Mouse (Mus musculus) ovary, adult 18-20 months (tissue): ENCODE data around the gene Adamts12.

Experiments
- DNase-seq: peaks from one replicate; pipeline ENCODE4 v3.0.0; 2022; ENCODE audit warnings: low spot score, mixed read lengths

The Adamts12 gene

DNA sequence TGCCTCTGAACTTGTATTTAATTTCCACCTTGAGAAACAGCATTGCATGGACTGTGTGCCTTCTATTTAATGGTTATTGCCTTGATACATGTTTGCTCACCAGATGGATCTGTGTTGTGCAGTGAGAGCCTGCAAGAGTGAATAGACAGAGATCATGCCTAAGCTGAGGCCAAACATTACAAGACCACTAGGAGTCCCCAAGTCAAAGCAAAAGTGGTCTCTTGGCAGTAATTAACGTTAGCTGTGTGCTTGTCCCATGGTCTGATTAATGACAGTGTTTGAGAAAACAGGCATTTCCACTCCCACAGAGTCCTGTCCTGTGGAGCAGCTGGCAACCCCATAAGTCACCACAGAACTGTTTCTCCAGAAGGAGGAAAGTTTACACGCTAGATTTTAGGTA lies 96.2 kb downstream of the Adamts12 start:
- DNase-seq: no peak

DNA sequence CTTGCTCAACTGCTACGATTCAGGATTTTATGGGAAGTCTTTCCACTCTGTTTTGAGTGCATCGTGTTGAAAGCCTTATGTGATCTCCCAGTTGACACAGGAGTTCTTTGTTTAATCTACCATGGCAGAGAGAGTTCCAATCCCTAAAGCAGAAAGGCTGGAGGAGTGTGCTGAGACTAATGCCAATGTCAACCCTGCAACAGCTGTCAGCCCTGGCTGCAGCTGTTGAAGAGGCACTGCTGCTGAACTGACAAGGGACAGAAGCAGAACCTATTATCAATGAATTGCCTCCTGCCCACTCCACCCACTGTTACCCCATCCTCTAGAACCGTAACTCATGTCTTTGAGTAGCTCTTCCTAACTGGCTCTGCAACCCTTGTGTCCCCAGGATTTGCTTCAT lies 101.3 kb downstream of the Adamts12 start:
- DNase-seq: no peak

DNA sequence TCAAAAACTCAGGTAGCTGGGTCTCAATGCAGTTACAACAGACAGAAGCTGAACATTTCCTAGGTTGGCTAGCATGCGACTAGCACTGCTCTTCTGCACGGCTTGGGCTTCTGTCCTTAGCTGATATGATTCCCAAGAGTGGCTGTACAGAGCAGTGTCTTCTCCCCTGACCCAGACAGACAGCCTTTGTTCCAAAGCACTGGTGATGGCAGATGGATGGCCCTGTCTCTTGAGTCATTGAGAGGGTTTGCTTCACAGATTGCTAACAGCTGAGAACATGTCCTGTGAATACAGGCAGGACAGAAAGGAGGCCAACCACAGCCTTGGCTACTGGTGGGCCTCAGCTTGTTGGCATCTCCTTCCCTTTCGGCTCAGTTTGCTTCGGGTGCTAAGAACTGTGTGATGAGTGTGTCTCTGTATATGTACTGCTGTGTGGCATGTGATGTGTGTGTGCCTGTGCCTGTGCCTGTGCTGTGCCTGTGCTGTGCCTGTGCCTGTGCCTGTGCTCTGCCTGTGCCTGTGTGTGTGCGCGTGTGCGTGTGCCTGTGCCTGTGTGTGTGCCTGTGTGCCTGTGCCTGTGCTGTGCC lies 109.4 kb downstream of the Adamts12 start:
- no peak for DNase-seq

DNA sequence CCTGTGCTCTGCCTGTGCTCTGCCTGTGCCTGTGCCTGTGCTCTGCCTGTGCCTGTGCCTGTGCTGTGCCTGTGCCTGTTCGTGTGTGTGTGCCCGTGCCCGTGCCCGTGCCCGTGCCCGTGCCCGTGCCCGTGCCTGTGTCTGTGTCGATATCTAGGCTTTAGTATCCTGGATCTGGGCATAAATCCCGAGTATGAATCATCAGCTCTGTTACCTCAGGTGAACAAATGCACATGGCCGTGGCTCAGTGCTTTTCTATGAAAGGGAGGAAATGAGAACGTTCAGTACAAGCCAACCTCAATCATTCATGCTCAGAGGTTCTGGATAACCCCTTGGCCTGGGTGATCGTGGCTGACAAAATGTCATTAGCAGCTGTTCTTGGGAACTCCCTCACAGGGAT lies 110.3 kb downstream of the Adamts12 start:
- DNase-seq: peak; percentile 6

DNA sequence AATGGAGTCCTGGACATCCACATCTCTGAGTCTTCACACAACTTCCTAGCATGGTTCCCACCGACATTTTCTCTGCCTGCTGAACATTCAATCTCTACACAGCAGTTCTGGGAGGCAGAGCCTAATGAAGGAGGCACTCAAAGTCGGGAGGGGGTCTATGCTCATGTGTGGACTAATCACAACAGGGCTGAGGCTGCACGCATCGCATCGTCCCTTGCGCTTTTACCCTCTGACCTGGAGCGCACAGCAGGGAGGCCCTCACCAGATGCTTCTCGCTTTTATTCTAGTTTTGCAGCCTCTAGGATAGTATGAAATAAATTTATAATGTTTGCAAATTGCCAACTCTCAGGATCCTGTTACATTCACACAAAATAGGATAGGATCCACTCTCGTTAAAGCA lies 112.9 kb downstream of the Adamts12 start:
- no peak for DNase-seq

DNA sequence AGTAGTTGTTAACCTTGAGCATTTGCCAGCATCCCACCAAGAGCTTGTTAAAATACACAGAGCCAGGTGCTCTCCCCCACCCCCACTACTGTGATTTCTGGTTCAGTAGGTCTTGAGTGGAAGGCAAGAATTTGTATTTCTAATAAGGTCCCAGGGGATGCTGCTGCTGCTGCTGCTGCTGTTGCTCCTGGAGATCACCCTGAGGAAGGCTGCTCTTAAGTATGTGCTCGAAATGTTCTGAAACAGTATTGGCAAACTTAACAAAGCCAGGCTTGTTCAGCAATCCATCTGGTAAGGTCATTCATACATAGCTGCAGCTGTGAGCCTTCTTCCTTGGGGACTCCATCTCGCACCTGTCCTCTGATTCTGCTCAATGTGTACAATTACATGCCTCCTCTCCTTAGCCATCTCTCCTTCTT lies 115.2 kb downstream of the Adamts12 start:
- DNase-seq: no peak

DNA sequence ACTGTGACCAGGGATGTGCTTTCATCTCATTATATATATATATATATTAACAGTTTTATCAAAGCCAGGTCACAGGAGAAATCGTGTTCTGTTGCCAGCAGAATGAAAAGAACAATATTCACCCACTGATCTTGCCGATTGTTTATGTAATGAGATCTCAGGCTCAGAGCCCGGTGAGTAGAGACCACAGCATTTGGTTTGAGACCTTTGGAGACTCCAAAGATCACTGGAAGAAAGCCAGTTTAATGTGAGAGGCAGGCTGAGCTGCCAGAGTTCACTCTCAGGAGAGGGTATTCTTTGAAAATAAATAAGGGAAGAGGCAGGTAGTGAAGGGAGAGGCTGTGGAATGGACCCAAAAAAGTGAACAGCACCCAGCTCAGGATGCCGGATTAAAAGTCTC lies 122.1 kb downstream of the Adamts12 start:
- DNase-seq: no peak

DNA sequence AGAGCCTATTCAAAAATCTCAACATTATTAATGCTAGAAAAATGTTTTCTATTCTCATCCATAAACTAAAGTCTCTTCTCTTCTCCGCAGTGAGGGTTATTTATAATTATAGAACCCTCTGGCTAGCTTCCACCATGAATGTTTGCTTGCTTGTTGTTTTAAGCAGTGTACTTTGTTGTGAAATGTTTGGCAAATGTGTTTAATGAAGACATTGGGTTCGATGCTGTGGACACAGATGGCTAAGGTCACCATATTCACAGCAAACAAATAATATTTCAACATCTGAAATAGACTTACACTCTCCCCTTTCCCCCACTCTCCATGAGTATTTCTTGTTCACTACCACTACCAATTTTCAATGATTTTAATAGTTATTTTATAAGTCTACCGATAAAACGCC lies 125.9 kb downstream of the Adamts12 start:
- DNase-seq: no peak

DNA sequence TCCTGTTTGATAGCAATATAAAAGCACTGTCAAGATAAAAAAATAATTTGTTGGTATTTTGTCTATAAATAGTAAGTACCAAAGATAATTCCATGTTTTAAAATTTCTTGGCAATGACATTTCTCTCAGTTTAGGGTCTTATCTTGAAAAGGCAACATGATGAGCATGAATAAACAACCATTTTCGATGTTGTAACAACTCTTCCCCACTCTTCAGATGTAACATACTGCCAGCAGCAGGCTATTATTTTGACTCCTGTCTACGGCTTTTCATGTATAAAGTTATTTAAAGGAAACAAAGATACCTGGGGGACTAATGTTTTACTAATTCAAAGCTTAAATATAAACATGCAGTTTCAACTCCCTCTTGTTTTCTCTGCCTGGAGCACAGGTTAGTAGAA lies 128.2 kb downstream of the Adamts12 start:
- no peak for DNase-seq

DNA sequence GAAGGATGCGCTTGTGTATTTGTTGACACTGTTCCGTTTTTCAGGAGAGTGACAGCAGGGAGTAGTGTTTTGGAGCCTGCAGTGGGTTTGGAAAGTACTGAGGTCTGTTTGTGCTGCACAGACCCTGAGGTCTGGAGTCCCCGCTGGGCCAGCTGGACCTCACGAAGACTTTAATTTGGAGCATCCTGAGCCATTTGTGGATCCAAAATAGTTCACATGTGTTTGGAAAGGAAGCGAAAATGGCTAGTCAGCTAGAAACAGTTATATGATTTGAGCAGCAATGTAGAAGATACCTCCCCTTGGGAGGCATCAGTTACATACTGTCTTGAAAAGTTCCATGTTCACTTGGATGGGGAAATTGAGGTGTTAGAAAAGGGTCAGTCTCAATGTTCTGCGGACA lies 132.5 kb downstream of the Adamts12 start:
- no peak for DNase-seq

DNA sequence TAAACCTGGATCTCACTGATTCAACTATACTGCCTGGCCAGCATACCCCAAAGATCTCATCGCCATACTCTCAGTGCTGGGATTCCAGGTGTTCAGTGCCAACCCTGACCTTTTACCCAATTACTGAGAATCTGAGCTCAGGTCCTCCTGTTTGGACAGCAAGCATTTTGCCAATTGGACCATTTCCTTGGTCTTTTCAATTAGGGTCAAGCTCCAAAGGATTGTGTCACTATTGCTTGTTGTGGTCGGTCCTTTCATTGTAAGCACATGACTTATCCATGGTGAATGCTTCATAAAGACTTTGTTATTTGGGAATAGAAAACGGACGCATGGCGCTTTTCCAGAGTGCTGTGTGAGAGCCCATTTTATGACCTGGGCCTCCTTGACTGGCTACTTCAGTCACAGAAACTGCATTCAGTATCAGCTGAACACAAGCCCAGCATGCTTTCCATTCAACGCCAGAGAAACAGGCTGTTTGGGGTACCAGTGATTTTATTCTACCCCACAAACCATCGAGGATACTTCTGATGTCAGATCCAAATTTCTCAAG lies 133.7 kb downstream of the Adamts12 start:
- no peak for DNase-seq

DNA sequence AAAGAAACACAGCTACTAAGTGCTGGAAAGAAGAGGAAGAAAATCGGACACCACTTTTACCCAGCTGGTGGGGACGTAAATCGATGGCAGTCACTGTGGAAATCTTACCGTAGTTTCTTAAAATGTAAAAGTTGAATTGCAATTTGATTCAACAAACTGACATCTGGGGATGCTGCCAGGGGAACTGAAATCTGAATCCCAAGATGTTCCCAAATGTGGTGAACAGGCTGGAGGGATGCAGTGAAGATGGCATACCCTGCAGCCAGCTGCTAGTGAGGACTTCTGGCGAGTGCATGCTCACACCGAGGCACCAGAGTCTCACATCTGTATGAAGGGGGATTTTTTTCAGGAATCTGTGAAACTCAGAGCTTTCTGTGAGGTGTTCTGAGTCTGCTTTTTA lies 138.5 kb downstream of the Adamts12 start:
- no peak for DNase-seq

DNA sequence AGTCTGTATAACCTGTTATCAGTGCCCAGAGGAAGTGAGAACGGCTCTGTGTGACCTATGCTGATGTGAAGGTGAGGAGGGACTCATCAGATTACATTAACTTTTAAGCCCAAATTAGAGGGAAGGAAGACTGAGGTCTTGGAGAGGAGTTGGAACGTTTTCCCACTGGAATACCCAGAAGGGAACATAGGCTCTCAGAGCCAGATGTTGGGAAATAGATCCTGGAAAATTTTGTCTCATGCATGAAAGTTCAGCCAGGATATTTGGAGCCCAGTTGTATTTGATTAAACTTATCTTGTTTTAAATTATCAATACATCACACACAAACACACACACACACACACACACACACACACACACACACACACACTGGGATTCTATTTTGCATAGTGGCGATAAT lies 140.3 kb downstream of the Adamts12 start:
- DNase-seq: no peak

DNA sequence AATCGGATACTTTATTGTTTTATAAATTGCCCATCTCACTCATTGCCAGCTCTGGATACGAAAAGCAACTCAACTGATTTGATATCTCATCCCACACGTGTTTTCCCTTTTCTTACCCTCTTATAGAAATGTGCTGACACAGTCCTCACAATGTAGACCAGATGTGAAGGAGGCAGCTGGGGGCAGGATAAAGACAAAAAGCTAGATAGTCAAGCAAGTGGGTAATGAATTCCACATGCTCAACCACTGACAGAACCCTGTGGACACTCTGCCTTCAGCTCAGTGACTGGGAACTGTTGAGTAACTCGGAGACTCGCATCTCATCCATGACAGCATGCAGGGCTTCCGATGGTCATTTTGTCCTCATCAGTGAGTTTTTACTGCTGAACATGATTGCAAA lies 146.4 kb downstream of the Adamts12 start:
- no peak for DNase-seq

DNA sequence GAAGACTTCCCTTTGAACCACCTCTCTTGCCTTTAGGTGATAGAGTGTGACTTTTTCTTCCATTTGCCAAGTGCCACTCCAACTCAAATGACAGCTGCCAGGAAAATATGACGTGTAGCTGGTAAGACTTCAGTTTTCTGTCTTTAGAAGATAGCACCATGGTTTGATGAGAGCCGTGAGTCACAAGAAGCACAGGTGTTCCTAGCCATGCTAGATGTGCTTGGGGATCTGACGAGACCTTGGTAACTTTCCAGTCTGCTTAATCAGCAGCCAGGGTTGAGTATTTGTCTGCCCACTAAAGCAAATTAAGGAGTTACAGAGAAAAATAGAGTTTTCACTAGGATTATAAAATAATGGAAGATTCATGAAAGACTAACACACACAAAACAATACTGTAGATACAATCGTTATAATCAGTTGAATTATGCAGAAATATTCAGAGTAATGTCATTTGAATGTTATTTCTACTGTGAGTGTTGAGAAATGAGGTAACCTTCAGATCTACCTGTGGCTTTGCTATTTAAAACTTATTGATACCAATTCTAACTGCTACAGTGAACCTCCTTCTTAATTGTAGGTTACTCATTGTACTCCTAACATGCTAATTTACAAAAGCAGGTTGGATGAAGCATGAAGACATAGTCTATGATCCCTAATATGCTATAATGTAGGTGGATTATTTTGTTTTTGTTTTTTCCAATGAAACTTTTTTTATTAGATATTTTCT lies 169.5 kb downstream of the Adamts12 start:
- DNase-seq: no peak

DNA sequence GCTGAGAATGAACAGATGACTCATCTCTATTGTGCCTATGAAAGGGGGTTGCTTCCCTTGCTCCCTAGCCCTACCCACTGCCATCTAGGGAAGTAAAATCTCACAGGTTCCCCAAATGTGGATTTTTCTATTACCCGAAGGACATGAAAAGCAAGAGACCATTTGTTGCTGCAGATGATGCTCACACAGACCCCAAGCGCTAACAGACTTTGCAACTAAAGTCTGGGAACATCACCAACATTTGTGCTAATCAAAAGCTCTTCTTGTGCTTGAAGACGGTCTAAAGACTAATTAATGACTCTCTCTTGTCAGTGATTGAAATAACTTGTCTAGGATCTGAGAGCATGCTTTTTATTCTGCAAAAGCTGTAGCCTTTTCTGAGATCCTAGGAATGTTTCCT lies 175.8 kb downstream of the Adamts12 start:
- no peak for DNase-seq

DNA sequence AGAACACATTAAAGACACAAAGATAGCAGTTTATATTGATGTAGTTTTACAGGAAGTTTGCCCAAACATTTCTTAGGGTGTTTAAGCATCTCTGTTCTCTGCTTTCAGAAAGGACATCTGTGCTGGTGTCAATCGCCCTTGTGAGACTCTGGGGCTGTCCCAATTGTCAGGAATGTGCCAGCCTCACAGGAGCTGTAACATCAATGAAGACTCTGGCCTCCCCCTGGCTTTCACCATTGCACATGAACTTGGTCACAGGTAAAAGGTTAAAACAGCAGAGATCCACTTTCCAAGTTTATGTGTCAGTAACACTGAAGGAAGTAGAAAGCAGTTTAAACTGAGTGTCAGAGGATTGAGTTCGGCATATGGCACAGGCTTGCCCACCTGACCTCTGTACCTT lies 176.7 kb downstream of the Adamts12 start:
- DNase-seq: no peak

DNA sequence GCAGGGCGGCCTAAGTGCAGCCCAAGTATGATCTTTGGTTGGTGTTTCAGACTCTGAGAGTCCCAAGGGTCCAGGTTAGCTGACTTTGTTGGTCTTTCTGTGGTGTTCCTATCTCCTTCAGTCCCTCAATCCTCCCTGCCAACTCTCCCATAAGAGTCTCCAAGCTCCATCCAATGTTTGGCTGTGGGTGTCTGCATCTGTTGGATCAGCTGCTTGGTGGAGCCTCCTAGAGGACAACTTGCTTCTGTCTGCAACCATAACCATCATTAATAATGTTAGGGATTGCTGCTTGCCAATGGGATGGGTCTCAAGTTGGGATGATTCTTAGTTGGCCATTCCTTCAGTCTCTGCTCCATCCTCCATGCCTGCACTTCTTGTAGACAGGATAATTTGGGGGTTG lies 181.8 kb downstream of the Adamts12 start:
- DNase-seq: no peak

DNA sequence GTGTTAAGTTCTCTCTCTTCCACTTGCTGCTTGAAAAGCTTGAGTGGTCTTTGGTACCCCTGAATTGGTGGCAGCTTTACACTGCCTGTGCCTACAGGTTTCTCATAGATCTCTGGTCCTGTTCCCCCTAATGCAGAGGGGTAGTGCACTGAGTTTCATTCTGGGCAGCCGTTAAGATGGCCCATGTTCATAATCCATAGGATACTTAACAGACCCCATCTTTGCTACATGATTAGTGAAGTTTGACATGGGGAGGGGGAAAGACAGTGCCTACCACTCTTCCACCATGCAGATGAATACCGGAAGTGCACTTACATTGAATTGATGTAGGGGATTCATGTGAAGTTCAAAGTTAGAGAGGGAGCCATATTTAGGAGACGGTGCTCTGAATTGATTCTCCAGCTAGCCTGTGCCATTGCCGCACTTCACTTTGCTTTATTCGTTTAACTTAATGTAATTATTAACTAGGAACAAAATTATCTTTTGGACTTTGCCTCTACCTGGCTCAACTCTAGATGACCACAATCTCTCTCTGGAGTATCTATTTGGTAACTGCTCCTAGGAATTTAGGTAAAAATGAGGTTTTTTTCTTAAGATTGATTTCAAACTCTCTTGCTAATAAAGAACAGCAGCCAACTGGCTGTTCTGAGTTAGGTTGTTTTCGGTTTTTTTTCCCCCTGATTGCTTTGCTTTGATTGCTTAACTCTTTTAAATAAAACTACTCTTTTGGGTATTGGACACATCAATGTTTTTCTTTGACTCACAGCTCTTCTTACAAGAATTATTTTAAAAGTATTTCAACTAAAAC lies 214.9 kb downstream of the Adamts12 start:
- no peak for DNase-seq

DNA sequence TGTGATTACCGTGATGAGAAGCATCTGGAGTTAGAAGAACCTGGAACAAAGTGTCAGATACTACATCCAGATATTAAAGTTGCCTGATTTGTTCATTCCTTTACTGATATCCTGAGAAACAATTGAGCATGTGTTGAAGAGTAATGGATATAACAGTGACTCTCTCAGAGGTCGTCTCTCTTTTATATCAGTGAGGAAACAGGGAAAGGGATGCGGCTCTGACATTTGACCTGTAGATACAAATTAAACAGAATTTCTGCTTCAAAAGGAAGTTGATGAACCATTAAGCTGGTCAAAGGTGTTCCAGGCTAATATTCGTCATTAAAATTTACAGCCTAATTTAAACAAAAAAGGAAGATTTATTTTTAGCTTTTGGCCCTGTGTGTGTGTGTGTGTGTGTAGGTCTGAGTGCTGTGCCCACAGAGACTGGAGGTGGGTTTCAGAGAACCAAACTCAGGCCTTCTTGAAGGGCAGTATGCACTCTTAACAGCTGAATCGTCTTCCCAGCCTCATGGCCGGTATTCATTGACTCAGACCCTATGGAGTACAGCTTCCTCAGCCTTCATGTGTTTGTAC lies 216.2 kb downstream of the Adamts12 start:
- DNase-seq: no peak

DNA sequence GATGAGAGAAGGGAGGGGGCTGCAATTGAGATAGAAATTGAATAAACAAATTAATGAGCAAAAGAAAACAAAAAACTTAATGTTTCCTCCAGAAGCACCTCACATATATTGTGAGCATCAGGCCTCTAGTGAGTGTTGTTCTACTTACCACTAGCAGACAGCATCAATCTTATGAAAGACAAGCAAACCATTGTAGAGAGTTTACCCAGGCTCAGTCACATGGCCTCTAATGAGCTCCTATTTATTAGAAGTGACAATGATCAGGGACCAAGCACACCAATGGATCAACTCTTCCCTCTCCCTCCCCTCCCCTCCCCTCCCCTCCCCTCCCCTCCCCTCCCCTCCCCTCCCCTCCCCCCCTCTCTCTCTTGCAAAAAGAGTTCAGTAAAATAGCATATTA lies 218.6 kb downstream of the Adamts12 start:
- no peak for DNase-seq

DNA sequence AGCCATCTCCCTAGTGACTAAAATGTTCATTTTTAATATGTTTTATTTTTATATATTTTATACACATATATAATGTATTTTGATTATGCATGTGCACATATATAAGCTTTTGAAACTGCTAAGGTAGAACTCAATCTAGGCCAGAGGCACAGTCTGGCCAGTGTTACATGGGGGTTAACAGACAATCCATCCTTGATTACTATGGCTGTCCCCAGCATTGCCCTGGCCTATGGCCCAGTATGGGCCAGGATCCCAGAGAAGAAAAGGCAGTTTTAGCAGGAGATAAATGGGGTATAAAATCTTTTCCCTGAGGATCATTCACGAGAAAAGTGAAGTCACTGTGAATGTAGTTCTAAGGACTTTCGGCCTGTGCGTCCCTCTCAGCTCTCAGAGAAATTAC lies 223.2 kb downstream of the Adamts12 start:
- no peak for DNase-seq

DNA sequence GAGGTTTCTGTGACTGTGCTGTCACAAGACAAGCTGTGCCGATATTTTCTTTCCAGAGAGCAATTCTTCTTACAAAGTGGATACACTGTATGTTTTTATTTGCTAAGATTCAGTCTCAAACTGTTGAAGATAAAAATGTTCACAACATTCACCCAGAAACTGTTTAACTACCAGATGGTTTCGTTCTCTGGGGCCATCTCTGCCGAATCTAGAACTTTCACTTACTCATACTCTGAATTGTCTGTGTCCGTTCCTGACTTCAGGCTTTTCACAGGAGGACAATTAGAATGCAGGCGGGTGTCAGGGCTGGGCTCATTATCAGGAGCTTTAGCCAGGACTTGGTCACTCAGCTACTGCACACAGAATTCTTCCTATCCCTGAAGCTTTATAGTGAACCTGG lies 227.7 kb downstream of the Adamts12 start:
- DNase-seq: no peak
